Mouse (Mus musculus) left cerebral cortex, adult 6 months (tissue): Measurements from ENCODE around the gene Cwc15. TPM values are rescaled to one million over a fixed set of nuclear protein-coding genes. Genes with fewer than 3 reads are reported as not detected.

Experiments
- long read RNA-seq, 2 experiments: library from polyadenylated mRNA; unstranded; transcript quantifications; one replicate each; pipeline ENCODE4 v2.0.0; 2019 to 2020
- polyA plus RNA-seq: library from polyadenylated mRNA; unstranded; fragments of <200 nt; fragmentation: Nextera tagmentation; gene quantifications from 2 replicates; pipeline ENCODE4 v1.2.3, GENCODE M21; 2021

The Cwc15 gene
- polyA plus RNA-seq: 170 and 206 TPM in 2 replicates
- long read RNA-seq, experiment 1, transcript Cwc15-201 (7 exons, 1,111 nt): major isoform, 112 of 124 reads
- long read RNA-seq, experiment 1, partial matches to known transcripts: 4 of 124 reads
- long read RNA-seq, experiment 1, other reads (novel, unspliced or antisense): 7 of 124 reads
- long read RNA-seq, experiment 2, transcript Cwc15-202 (7 exons, 831 nt): minor isoform, 8 of 174 reads
- long read RNA-seq, experiment 2, transcript Cwc15-201 (7 exons, 1,111 nt): major isoform, 112 of 174 reads
- long read RNA-seq, experiment 2, partial matches to known transcripts: 50 of 174 reads
- long read RNA-seq, experiment 2, other reads (novel, unspliced or antisense): 4 of 174 reads

DNA sequence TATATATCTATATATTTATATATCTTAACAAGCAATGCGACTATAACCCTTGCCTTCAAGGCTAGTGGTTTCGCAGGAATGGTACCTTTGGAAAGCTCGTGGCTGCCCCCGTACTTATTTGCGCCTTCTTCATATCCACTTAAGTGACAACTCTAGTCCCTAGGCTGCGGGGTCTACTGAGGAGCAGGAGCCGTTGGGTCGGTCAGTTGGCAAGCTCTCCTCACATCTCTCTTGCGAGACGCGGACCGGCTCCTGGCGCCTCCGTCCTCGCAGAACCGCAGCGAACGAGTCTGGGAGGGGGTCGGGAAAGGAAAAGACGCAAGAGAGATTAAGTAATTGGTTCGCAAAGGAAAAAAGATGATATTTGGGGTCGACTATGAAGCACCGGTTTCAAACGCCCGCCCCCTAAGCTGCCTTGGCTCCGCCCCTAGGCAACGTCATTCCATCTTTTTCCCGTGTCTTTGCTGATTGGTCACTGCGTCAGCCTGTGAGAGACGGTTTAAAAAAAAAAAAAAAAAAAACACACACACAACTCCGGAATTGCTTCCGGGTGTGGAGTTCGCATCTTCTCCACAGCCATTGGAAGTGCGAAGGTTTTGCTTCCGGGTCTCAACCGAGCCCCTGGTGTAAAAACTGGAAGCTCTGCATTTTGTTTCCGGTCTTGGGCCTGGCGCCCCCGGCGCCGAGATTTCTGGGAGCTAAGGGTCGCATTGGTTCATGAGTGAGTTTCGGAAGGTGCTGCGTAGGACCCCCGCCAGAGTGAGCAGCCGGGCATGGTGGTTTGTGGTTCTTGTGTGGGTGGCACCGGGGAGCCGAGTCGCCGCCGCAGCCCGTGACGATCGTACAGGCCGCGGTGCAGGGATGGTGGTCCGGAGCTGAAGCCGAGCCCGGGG, at the start of gene Cwc15, which contains the start of gene Kdm4d:
Gene Cwc15 (plus strand): TSS at position 595 of the 893 bp plus-strand sequence.
Gene Kdm4d (minus strand): TSS at position 460 of the 893 bp plus-strand sequence.

Other genes with a start within 250 kb of the Cwc15 start
- gene Sesn3, start 225.6 kb upstream of the Cwc15 start, polyA plus RNA-seq: 10.7 and 13.3 TPM in 2 replicates
- gene Endod1, start 119.1 kb upstream of the Cwc15 start, polyA plus RNA-seq: 33.5 and 45.1 TPM in 2 replicates
- gene Kdm4d, start 135 bp upstream of the Cwc15 start, polyA plus RNA-seq: 1.1 and 1.3 TPM in 2 replicates
- 1.9 and 2.0 TPM in 2 replicates for gene Amotl1, start 144.4 kb downstream of the Cwc15 start, polyA plus RNA-seq
- not detected in 2 replicates for gene Piwil4, start 240.1 kb downstream of the Cwc15 start, polyA plus RNA-seq